Mouse (Mus musculus): ENCODE data around the gene Pax2. TPM values are rescaled to one million over a fixed set of nuclear protein-coding genes. Genes with fewer than 3 reads are reported as not detected.

Gene Pax2
- 0.08 and 0.19 TPM in 2 replicates for polyA plus RNA-seq (2016; fragmentation: Nextera tagmentation; extraction: Ambion mirVana)

DNA sequence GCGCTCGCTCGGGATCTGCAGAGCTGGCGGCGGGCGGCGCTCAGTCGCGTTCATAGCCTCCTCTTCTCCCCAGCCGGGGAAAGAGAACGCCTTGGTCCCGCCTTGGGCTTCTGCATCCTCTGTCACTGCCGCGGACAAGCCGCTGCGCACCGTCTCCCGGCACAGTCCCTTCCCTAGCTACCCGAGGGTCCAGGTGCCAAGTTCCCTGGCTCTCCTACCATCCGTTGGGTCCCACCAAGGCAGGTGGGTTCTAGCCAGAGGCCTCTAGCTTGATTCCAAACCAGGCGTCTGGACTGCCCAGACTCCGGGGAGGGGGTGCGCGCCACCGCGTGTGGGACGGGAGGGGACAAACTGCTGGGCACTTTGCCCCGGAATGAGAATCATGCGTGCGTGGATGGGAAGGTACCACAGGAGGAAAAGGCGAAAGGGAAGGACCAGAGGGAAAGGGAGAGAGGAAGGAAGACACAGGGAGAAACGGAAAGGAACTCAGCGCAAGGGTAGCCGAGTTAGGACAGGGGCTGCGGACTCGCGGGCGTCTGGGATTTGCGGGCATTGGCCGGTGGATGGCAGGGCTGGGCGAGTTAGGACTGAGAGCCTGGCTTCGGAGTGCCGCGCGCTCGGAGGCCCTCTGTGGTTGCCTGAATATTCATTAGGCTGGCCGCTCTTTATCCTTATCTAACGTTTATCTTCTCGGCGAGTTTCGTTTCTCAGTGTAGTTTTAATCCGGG is at the start of gene Pax2:
Gene Pax2 (plus strand): TSS at position 353 of the 728 bp plus-strand sequence.
- no peak within 1 kb of the TSS for H3K27ac ChIP-seq
- no peaks in the 10 kb centered on the region for H3K36me3 ChIP-seq (replicated peaks)
- H3K27me3 ChIP-seq = peaks cover 96% of the 10 kb centered on the region
- H3K4me2 ChIP-seq = peak within 1 kb of the TSS; percentile 63
- WGBS = 0% methylated on average over 51 of the region's 52 CpGs
- no peaks in the 10 kb centered on the region for H3K9me3 ChIP-seq
- H3K9ac ChIP-seq = peak within 1 kb of the TSS; percentile 41
- peak; percentile 71 for ATAC-seq (ENCODE audit: low FRiP score)
- peaks cover 54% of the 10 kb centered on the region for H3K4me1 ChIP-seq
- peak within 1 kb of the TSS; percentile 43 for H3K4me3 ChIP-seq (replicated peaks)

DNA sequence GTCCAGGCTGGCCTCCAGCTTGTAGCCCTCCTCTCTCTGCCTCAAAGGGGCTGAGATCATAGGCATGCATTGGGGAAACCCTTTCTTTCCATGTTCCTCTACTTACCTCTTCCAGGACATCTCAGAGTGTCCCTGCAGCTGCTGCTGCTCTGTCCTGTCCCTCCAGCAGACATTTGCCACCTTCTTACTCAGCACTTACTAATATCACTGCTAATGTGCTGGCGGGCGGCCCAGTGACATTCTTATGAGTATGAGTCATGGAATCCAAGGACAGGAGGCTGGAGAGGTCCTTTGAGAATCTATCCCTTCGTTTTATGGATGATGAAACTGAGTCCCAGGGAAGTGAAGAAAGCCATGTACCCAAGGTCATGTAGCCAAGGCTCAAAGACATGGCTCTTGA is 47.0 kb upstream of the Pax2 start:
- Histone ChIP-seq H3K4me2 (no peak overlapping the region), H3K4me1 (no peaks in the 10 kb centered on the region), H3K4me3 (replicated peaks) (no peak overlapping the region), H3K27me3 (peaks cover 44% of the 10 kb centered on the region), H3K27ac (no peak overlapping the region), H3K9ac (no peak overlapping the region), H3K36me3 (replicated peaks) (no peaks in the 10 kb centered on the region), H3K9me3 (0 out of 2 replicates have a peak, but pooled peaks cover 2% of the 10 kb centered on the region)
- WGBS = 79% methylated on average over 3 of the region's 3 CpGs
- ATAC-seq (ENCODE audit: low FRiP score) = no peak

DNA sequence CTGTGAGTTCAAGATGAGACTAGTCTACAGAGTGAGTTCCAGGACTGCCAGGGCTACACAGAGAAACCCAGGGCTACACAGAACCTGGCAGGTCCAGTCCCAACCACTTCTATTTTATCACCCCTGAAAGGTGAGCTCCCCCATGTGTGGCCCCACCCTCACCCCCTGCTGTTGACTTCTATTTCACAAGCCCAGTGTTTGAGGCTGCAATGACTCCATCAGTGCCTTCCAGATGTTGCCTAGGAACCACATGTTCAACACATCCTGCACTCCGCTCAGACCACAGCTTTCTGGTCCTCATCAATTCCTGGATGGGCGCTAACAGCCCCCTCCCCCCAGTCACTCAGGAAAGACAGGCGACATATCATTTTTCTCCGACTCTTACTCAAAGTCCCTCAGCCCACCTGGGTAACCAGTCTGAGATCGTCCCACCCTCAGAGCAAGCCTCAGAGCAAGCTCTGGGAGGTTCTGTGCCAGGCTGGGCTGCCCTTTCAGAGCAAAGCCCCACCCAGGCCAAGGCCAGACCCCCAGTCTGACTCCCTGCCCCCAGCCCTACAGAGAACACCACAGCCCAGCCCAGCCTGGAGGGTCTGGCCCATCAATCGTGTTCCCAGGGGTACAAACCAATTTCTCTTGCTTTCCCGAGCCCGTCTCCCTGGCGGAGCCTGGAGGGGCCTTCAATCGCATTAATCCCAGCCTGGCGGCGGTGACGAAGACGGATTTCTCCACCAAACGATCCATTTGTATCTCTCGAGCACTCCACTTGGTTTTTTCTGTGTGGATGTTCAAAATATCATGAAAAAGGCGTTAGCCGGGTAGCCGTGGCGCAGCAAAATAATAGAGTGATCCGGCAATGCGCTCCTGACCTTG is 38.9 kb upstream of the Pax2 start:
- H3K9me3 ChIP-seq = 0 out of 2 replicates have a peak, but pooled peaks cover 2% of the 10 kb centered on the region
- no peak overlapping the region for H3K27ac ChIP-seq
- H3K4me1 ChIP-seq = peaks cover 17% of the 10 kb centered on the region
- H3K36me3 ChIP-seq (replicated peaks) = no peaks in the 10 kb centered on the region
- H3K9ac ChIP-seq = no peak overlapping the region
- no peak overlapping the region for H3K4me3 ChIP-seq (replicated peaks)
- no peak for ATAC-seq (ENCODE audit: low FRiP score)
- H3K27me3 ChIP-seq = peaks cover 84% of the 10 kb centered on the region
- WGBS = 74% methylated on average over 22 of the region's 22 CpGs
- no peak overlapping the region for H3K4me2 ChIP-seq

DNA sequence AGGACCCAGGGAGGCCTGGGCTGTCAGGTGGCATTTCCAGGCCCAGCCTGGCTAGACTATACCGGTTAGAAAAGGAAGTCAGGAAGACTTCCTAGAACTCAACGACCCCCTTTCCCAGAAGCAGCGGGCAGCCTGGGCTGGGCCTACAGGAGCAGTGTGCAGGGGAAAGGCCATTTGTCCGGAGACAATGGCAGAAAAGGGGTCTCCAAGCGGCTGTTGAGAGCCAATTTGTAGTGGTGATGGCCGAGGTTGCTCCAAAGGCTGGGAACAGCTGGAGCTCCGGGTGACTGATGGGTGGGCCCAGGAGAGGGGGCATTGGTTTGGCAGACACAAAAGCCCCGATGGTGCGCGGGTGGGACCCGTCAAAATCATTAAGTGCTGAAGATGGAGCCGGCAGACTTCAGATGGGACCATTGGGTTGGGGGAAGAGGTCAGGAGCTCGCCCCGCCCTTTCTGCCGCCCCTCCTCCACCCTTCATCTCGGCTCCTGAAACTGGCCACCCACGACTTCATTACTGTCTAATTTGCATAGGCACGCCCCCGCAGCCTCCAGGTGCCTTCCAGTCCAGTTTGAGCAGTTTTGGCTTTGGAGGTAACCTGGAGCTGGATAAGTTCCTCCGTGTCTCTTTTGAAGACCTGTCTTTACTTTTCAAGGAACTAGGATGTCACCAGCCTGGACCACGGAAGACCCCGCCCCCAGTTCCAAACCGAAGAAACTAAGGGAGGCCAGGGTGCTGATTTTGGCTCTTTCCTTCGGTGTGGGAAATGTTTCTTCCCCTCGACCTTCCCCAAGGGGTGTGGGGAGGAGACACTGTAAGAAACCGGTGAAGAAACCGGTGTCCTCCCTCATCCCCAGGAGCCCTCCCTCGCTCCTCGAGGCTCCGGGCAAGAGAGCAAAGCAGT is 36.3 kb upstream of the Pax2 start:
- no peak overlapping the region for H3K27ac ChIP-seq
- peaks cover 95% of the 10 kb centered on the region for H3K27me3 ChIP-seq
- WGBS = 1% methylated on average over 30 of the region's 30 CpGs
- H3K4me1 ChIP-seq = peaks cover 29% of the 10 kb centered on the region
- peak overlapping the region; percentile 43 for H3K4me3 ChIP-seq (replicated peaks)
- H3K9ac ChIP-seq = peak overlapping the region; percentile 50
- no peaks in the 10 kb centered on the region for H3K9me3 ChIP-seq
- ATAC-seq (ENCODE audit: low FRiP score) = 0 out of 2 replicates have a peak, but pooled peaks have one; percentile 39
- H3K36me3 ChIP-seq (replicated peaks) = no peaks in the 10 kb centered on the region
- peak overlapping the region; percentile 82 for H3K4me2 ChIP-seq

DNA sequence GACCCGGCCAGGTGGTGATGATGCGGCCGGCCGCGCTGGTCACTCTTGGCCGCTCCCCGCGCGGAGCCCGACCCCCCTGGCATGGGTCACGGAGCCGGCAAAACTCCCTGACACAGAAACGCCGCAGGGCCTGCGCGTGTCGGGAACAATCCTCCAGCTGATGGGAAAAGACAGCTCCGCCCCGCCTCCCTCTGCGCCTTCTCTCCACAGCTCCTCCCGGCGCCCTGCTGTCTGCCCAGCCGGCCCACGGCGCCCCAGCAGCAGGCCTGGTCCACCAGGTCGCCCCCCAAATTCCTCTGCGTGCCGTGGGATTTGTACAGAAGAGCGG is 35.7 kb upstream of the Pax2 start:
- H3K36me3 ChIP-seq (replicated peaks) = no peaks in the 10 kb centered on the region
- H3K27me3 ChIP-seq = peaks cover 97% of the 10 kb centered on the region
- 0 out of 2 replicates have a peak, but pooled peaks have one; percentile 41 for ATAC-seq (ENCODE audit: low FRiP score)
- WGBS = 1% methylated on average over 29 of the region's 29 CpGs
- no peaks in the 10 kb centered on the region for H3K9me3 ChIP-seq
- H3K4me1 ChIP-seq = peaks cover 29% of the 10 kb centered on the region
- peak overlapping the region; percentile 43 for H3K4me3 ChIP-seq (replicated peaks)
- peak overlapping the region; percentile 50 for H3K9ac ChIP-seq
- H3K4me2 ChIP-seq = peak overlapping the region; percentile 82
- H3K27ac ChIP-seq = no peak overlapping the region

DNA sequence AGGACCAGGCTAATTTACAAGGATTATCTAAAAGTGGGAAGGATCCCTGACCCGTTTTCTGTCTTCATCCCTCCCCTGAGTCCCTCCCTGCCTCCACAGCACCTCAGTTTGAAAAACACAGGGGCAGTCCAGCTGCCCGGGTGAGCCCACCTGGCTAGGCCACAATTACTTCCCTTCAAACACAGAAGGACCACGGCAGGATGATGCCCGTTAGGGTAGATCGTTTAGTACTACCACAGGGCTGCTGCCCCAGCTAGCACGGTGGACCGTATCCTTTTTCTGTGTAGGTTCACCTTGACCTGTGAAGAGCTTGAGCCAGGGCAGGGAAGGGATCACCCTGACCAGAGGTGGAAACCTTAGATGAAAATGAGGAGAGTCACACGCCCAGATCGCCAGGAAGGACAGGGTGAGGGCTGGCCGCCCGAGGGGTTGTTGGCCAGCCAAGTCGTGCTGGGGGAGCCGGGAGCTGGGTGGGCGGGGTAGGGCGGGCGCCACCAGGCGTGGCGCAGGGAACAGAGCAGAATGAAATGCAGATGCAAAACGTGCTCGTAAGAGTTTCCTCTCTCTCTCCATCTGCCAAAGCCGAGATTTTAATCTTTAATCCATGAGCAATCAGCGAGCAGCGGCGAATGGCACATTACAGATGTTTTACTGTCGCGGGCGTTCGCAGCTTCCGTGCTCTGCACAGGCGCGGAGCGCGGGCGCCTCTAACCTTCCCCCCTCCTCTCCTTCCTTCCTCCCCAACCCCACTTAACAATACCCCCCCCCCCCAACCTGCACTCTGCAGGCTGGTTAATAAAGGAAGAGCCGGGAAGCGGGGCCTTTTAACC is 32.0 kb upstream of the Pax2 start:
- under 1% methylated on average over 36 of the region's 36 CpGs for WGBS

DNA sequence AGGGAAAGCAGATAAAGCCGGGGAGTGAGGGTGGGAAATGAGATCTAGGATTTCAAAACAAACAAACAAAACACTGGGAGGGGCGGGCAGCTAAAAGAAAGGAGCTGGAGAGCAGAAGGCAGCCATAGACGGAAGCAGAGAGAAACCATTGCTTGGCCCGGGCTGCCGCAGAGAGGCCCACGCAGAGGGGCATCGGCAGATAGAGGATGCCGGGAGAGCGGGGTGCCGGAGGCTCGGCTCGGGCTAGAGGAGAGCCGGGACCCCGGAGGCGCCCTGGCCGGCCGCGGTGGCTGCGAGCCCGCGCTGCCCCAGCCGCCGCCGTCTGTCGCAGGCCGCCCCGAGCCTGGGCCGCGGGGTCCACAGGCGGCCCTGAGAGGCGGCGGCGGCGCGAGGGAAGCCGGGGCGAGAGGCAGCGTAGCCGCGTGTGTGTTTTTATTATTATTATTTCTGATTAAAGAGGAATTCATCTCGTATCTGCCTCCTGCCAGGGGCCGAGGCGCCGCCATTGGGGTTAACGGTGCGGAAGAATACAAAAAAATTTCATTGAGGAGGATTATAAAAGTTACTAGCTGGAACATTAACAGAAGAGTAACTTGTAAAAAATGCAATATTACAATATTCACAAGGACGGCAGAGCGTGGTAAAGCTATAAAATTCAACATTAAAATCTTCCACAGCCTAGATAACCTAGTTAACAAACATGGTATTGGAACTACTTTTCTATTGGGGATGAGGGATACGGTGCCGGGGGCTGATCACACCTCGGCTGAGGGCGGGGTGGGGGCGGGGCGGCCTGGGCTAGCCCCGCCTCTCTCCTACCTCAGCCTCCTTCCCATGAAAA is 29.7 kb upstream of the Pax2 start:
- Histone ChIP-seq H3K36me3 (replicated peaks) (no peaks in the 10 kb centered on the region), H3K9me3 (no peaks in the 10 kb centered on the region), H3K9ac (peak overlapping the region; percentile 86), H3K4me2 (peak overlapping the region; percentile 73), H3K4me1 (peaks cover 12% of the 10 kb centered on the region), H3K27ac (peak overlapping the region; percentile 56), H3K27me3 (peaks cover 86% of the 10 kb centered on the region), H3K4me3 (replicated peaks) (peak overlapping the region; percentile 59)
- ATAC-seq (ENCODE audit: low FRiP score) = peak; percentile 83
- under 1% methylated on average over 54 of the region's 55 CpGs for WGBS

More for the DNA sequence above, 32.0 kb upstream of the Pax2 start:
- no peak overlapping the region for H3K27ac ChIP-seq
- no peaks in the 10 kb centered on the region for H3K9me3 ChIP-seq
- H3K36me3 ChIP-seq (replicated peaks) = no peaks in the 10 kb centered on the region
- H3K9ac ChIP-seq = no peak overlapping the region
- H3K4me2 ChIP-seq = peak overlapping the region; percentile 56
- H3K4me3 ChIP-seq (replicated peaks) = peak overlapping the region; percentile 36
- no peak for ATAC-seq (ENCODE audit: low FRiP score)
- H3K4me1 ChIP-seq = peaks cover 29% of the 10 kb centered on the region
- peaks cover 93% of the 10 kb centered on the region for H3K27me3 ChIP-seq

DNA sequence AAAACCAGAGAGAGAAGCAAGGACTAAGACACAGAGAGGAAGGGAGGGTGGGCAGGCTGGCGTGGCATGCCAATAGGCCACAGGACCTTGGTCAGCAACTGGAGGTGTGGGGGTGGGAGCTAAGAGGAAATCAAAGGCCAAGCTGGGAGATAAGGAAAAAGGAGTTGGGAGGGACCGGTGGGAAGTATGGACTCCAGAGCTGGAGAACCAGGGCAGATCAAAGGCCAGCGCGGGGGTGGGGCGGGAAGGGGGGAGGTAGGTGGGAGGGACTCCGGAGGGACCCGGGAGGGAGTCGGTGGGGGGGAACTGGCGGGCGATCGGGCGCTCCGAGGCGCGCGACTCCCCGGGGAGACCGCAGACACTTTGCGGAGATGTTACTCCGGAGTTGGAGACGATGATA is 21.7 kb upstream of the Pax2 start:
- H3K36me3 ChIP-seq (replicated peaks) = no peaks in the 10 kb centered on the region
- H3K4me2 ChIP-seq = peak overlapping the region; percentile 40
- H3K4me3 ChIP-seq (replicated peaks) = no peak overlapping the region; the same call in 1 of the 2 replicates
- H3K9me3 ChIP-seq = no peaks in the 10 kb centered on the region
- H3K27me3 ChIP-seq = peaks cover 94% of the 10 kb centered on the region
- under 1% methylated on average over 20 of the region's 21 CpGs for WGBS
- ATAC-seq (ENCODE audit: low FRiP score) = no peak
- no peak overlapping the region for H3K9ac ChIP-seq
- peaks cover 8% of the 10 kb centered on the region; the same call in 1 of the 2 replicates for H3K4me1 ChIP-seq
- no peak overlapping the region for H3K27ac ChIP-seq

DNA sequence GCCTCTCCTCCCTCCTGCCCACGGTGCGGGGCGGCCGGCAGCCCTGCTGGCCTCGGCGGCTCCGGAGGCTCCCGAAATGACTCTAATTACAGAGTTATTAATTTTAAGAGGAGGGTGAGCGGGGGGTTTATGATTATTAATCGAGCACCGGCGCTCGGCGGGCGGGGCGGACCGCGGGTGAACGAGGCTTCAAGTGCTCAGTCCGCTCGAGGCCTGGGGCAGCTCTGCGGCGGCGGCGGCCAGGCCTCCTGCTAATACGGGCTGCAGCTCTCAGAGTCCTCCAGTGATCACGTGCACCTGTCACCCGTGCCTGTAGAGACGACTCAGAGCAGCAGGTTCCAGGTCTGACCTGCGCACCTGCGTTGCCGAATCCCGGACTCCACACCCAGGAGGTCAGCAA is 21.2 kb upstream of the Pax2 start:
- H3K36me3 ChIP-seq (replicated peaks) = no peaks in the 10 kb centered on the region
- H3K9me3 ChIP-seq = no peaks in the 10 kb centered on the region
- peaks cover 8% of the 10 kb centered on the region; the same call in 1 of the 2 replicates for H3K4me1 ChIP-seq
- peak overlapping the region; percentile 40 for H3K4me2 ChIP-seq
- peak overlapping the region; percentile 24 for H3K4me3 ChIP-seq (replicated peaks)
- ATAC-seq (ENCODE audit: low FRiP score) = no peak
- under 1% methylated on average over 33 of the region's 33 CpGs for WGBS
- no peak overlapping the region for H3K27ac ChIP-seq
- H3K27me3 ChIP-seq = peaks cover 96% of the 10 kb centered on the region
- H3K9ac ChIP-seq = no peak overlapping the region

DNA sequence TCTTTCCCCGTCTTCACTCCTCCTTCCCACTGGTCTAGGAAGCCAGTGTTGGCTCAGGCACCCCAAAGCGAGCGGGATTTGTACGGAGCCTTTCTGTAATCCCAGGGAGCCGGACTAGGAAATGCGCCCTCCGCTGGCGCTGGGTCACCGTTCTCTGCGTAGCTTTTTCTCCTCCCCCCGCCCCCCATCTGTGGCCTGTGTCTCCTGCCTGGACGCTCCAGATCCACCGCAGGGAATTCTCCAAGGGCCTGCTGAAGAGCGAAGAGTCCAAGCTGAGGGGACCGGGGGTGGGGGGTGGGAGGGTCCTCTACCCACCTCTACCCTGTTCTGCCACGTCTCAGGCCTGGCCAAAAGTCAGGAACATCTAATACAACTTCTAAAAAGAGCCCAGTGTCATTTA is 15.5 kb upstream of the Pax2 start:
- H3K36me3 ChIP-seq (replicated peaks) = no peaks in the 10 kb centered on the region
- no peaks in the 10 kb centered on the region for H3K9me3 ChIP-seq
- H3K27ac ChIP-seq = no peak overlapping the region
- H3K9ac ChIP-seq = no peak overlapping the region
- H3K27me3 ChIP-seq = peaks cover 100% of the 10 kb centered on the region
- H3K4me1 ChIP-seq = peaks cover 23% of the 10 kb centered on the region
- H3K4me3 ChIP-seq (replicated peaks) = no peak overlapping the region
- ATAC-seq (ENCODE audit: low FRiP score) = no peak
- WGBS = under 1% methylated on average over 16 of the region's 16 CpGs
- H3K4me2 ChIP-seq = no peak overlapping the region
